Mouse (Mus musculus) urinary bladder, postnatal 36 days (tissue): ENCODE measurements around the gene Kif1a.
"Not testable (repeated sequence)": the region's sequence is repeated elsewhere in the genome, so short reads cannot be mapped to it uniquely, and the experiment has no call there.

ENCODE experiments used
- DNase-seq, 2 experiments: peaks; one replicate each; pipeline ENCODE4 v3.0.0; 2022; ENCODE audit warnings: low spot score in 2 of 2, mixed read lengths in 1 of 2

Gene Kif1a

DNA sequence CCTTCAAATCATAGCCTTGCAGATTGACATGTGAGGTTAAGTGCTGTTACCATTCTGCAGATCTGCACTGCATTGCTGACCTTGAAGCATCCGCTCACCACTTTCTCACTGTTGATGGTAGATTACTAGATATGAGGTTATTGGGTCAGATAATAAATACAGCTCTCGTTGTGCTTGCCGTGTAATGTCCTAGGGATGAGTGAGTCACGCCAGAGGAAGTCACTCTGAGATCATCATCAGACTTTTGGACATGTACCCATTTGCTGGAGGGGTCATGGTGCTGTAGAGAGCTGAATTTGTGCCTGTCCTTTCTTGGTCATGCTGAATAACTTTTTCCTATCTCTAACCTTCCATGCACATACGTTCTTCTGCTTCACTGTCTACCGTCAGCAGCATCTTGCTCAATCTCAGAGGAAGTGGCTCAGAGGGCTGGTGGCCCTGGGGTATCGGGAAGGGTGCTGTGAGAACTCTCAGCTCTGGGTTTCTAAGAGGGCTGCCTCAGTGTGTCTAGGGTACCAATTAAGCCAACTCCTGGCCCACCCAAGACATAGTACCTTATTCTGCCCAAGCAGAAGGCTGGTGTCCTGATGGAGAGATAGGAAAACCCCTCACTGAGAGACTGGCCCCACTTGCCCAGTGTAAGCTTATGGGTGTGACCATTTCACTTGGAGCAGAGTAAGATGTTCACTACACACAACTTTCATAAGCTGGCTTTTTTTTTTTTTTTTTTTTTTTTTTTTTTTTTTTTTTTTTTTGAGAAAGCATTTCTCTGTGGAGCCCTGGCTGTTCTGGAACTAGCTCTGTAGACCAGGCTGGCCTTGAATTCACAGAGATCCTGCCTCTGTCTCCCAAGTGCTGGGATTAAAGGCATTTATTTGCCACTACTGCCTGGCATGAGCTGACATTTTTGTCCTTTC lies 129.6 kb downstream of the Kif1a start:
- no peak for DNase-seq

GRCm38 (mm10) chr1:92970791-92971190 lies 131.0 kb downstream of the Kif1a start:
- not testable (repeated sequence) for DNase-seq
